Mouse (Mus musculus): Measurements from ENCODE around the gene Il25.

GRCm38 (mm10) chr14:54894296-54895151 lies 38.0 kb upstream of the Il25 start:
- TF ChIP-seq CTCF (IDR thresholded peaks at IDR 0.05; ENCODE audit: control insufficient read depth, insufficient read depth, low read length) (no peak), POLR2A (IDR thresholded peaks at IDR 0.05; ENCODE audit: borderline replicate concordance, control insufficient read depth, low read depth, low read length) (no peak)
